ENCODE assay signal across 21 mouse cellular contexts in the genomic region with DNA sequence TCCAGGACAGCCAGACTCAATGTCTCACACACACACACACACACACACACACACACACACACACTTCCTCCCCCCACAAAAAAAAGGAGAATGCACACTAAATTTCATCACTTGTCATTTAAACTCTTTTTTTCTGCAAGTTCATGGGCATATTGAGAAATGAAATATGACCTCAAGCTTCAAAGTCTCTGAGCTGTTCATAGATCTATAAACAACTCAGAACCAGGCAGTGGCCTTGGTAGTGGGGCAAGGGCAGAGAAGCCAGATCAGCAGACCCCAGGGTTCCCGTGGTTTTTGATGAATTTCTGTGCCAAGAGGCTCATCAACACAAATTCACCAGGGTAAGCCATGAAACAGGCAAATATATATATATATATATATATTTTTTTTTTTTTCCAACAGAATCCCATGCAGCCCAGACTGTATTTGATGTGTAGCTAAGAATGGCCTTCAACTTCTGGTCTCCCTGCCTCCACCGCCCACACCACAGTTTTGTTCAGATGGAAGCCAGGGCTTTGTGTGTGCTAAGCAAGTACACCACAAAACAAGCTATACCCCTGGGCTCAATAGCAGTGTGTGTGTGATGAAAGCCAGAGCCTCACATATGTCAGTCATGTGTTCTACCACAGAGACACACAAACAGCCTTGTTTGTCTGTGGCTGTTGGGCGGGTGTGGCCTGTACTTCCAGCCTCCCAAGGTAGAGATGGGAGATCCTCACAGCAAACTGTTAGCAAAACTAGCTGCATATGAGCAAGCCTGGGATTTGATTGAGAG. TPM values are rescaled to one million over a fixed set of nuclear protein-coding genes. Genes with fewer than 3 reads are reported as not detected.
DNase-seq lines count a peak whose midpoint lies in the region; ATAC-seq and TF ChIP-seq lines count a peak whose summit lies in the region.
"Had no signal": no experiment of that assay in that cellular context is flagged by ENCODE, and none has a peak within 500 bp of the region (broad histone marks: within the 10 kb centered on the region; RNA-seq: fewer than 3 reads in every experiment).

No protein-coding gene starts in this region.

- H3K4me2 ChIP-seq in heart, postnatal 0 days (ENCODE audit: low read depth, low read length), result no peak overlapping the region
- no peak overlapping the region for H3K4me2 ChIP-seq in embryonic facial prominence, embryonic 13.5 days
- H3K4me2 ChIP-seq: hindbrain, embryonic 13.5 days; lung, embryonic 14.5 days had no signal

- TF ChIP-seq POLR2A in cerebellum, adult 2 months (IDR thresholded peaks at IDR 0.05; ENCODE audit: borderline replicate concordance, insufficient read depth, low read length), result no peak

- no peaks in the 10 kb centered on the region for H3K36me3 ChIP-seq in heart, postnatal 0 days (replicated peaks; ENCODE audit: control insufficient read depth, insufficient read depth, low read length)
- H3K36me3 ChIP-seq in heart, embryonic 10.5 days, result no peaks in the 10 kb centered on the region
- H3K36me3 ChIP-seq in embryonic facial prominence, embryonic 13.5 days, result no peaks in the 10 kb centered on the region
- H3K36me3 ChIP-seq: hindbrain, embryonic 13.5 days; midbrain, embryonic 10.5 days had no signal

- no peak overlapping the region for H3K4me3 ChIP-seq in heart, postnatal 0 days (ENCODE audit: low read depth, low read length)
- no peak overlapping the region for H3K4me3 ChIP-seq in heart, embryonic 10.5 days
- H3K4me3 ChIP-seq in embryonic facial prominence, embryonic 13.5 days, result no peak overlapping the region
- H3K4me3 ChIP-seq in cerebellum, adult 2 months (replicated peaks; ENCODE audit: insufficient read depth, low read depth, low read length), result no peak overlapping the region
- H3K4me3 ChIP-seq: hindbrain, embryonic 13.5 days; midbrain, embryonic 10.5 days had no signal

- no peak overlapping the region for H3K9ac ChIP-seq in heart, postnatal 0 days (replicated peaks; ENCODE audit: low read depth, low read length)
- H3K9ac ChIP-seq in embryonic facial prominence, embryonic 13.5 days, result no peak overlapping the region
- H3K9ac ChIP-seq: hindbrain, embryonic 13.5 days; lung, embryonic 14.5 days had no signal

- 67% methylated on average over 3 of the region's 3 CpGs for WGBS in heart, postnatal 0 days
- 80% methylated on average over 3 of the region's 3 CpGs for WGBS in heart, embryonic 10.5 days
- WGBS in embryonic facial prominence, embryonic 13.5 days, result 65% methylated on average over 3 of the region's 3 CpGs
- 79% methylated on average over 3 of the region's 3 CpGs for WGBS in cerebellum, adult 2 months

- peak; percentile 57 for DNase-seq in adrenal gland, adult 2 months
- no peak for DNase-seq in adrenal gland, postnatal 4 days (ENCODE audit: low spot score in 2 of 2)
- DNase-seq in heart, postnatal 0 days (ENCODE audit: low spot score), result no peak
- no peak for DNase-seq in heart, embryonic 10.5 days (ENCODE audit: low spot score)
- DNase-seq in embryo, embryonic 9.5 days (ENCODE audit: extremely low spot score), result no peak
- no peak for DNase-seq in cerebellum, adult 2 months
- DNase-seq: cerebellum, adult 11-12 months; gastrocnemius, postnatal 25 days; kidney, adult 8-10 months; kidney, postnatal 14 days; lung, embryonic 14.5 days; lung, postnatal 4 days; retina, postnatal 1 day; right cerebral cortex, postnatal 4 days had no signal

- ATAC-seq in heart, postnatal 0 days (ENCODE audit: insufficient read depth, low read depth), result no peak
- no peak for ATAC-seq in embryonic facial prominence, embryonic 13.5 days (ENCODE audit: insufficient number of reproducible peaks, insufficient read depth, low FRiP score, low TSS enrichment, low read depth)
- ATAC-seq: forebrain, embryonic 16.5 days; inflammation-experienced regulatory T-cells, adult 6 months had no signal

- H3K4me1 ChIP-seq in heart, postnatal 0 days (ENCODE audit: control insufficient read depth, insufficient read depth), result peaks cover 17% of the 10 kb centered on the region
- peaks cover 8% of the 10 kb centered on the region for H3K4me1 ChIP-seq in heart, embryonic 10.5 days
- peaks cover 5% of the 10 kb centered on the region for H3K4me1 ChIP-seq in embryonic facial prominence, embryonic 13.5 days
- no peaks in the 10 kb centered on the region for H3K4me1 ChIP-seq in cerebellum, adult 2 months (ENCODE audit: control insufficient read depth, insufficient read depth, low read length)
- H3K4me1 ChIP-seq: hindbrain, embryonic 13.5 days had no signal

- TF ChIP-seq CTCF in heart, postnatal 0 days (IDR thresholded peaks at IDR 0.05; ENCODE audit: low read depth), result no peak
- no peak for TF ChIP-seq CTCF in cerebellum, adult 2 months (IDR thresholded peaks at IDR 0.05; ENCODE audit: borderline replicate concordance, insufficient read depth, low read depth, low read length)

- H3K27me3 ChIP-seq in heart, postnatal 0 days (ENCODE audit: control insufficient read depth, insufficient read depth, low read length), result no peaks in the 10 kb centered on the region
- H3K27me3 ChIP-seq in heart, embryonic 10.5 days (ENCODE audit: insufficient read depth, poor library complexity, severe bottlenecking), result no peaks in the 10 kb centered on the region
- no peaks in the 10 kb centered on the region for H3K27me3 ChIP-seq in embryonic facial prominence, embryonic 13.5 days
- no peaks in the 10 kb centered on the region for H3K27me3 ChIP-seq in cerebellum, adult 2 months (ENCODE audit: control insufficient read depth, insufficient read depth, low read length)
- H3K27me3 ChIP-seq: CH12.LX; hindbrain, embryonic 13.5 days had no signal

- peak overlapping the region; percentile 88 for H3K27ac ChIP-seq in heart, postnatal 0 days (ENCODE audit: low read depth)
- no peak overlapping the region for H3K27ac ChIP-seq in heart, embryonic 10.5 days
- H3K27ac ChIP-seq in embryonic facial prominence, embryonic 13.5 days, result 0 out of 2 replicates have a peak overlapping the region, but pooled peaks have one; percentile 7
- no peak overlapping the region for H3K27ac ChIP-seq in cerebellum, adult 2 months (ENCODE audit: insufficient read depth, low read length)
- H3K27ac ChIP-seq: hindbrain, embryonic 13.5 days; midbrain, embryonic 10.5 days; stomach, postnatal 0 days had no signal

- no peak for TF ChIP-seq EP300 in heart, postnatal 0 days (IDR thresholded peaks at IDR 0.05; ENCODE audit: low read depth)

- H3K9me3 ChIP-seq in heart, postnatal 0 days (replicated peaks; ENCODE audit: control insufficient read depth, low read length), result 0 out of 2 replicates have a peak, but pooled peaks cover 5% of the 10 kb centered on the region
- H3K9me3 ChIP-seq in heart, embryonic 10.5 days, result no peaks in the 10 kb centered on the region
- H3K9me3 ChIP-seq in embryonic facial prominence, embryonic 13.5 days, result no peaks in the 10 kb centered on the region
- H3K9me3 ChIP-seq: hindbrain, embryonic 13.5 days; midbrain, embryonic 10.5 days had no signal

RNA-seq across cellular contexts. Expression of a gene that starts 27.8 kb away (rescaled TPM):
- total RNA-seq in adrenal gland, adult 2 months (2021), result 100 to 1,000 TPM; 119 to 164 TPM
- 61.7 and 78.7 TPM in 2 replicates for polyA plus RNA-seq in adrenal gland, adult 2 months (2012; rRNA removed)
- 100 to 1,000 TPM; 195 to 200 TPM for total RNA-seq in adrenal gland, postnatal 4 days (2021)
- total RNA-seq in heart, postnatal 0 days (2014; rRNA removed; ENCODE audit: low replicate concordance), result 84.1 and 115 TPM in 2 replicates
- 42.8 and 45.2 TPM in 2 replicates for polyA plus RNA-seq in heart, postnatal 0 days (2015; fragmentation: Nextera tagmentation; extraction: Ambion mirVana)
- polyA plus RNA-seq in heart, embryonic 10.5 days (2016; fragmentation: Nextera tagmentation; extraction: Ambion mirVana), result 30.9 and 33.1 TPM in 2 replicates
- polyA plus RNA-seq in embryonic facial prominence, embryonic 13.5 days (2015; fragmentation: Nextera tagmentation; extraction: Ambion mirVana), result 48.4 and 51.3 TPM in 2 replicates
- polyA plus RNA-seq in cerebellum, adult 2 months (2012; rRNA removed), result 39.8 and 41.3 TPM in 2 replicates

Comparison
In these comparisons a context has a peak if more than half of its experiments do, and no peak if none do; other contexts are left out.
1. H3K27ac ChIP-seq: peak in heart, postnatal 0 days (single experiment) and embryonic facial prominence, embryonic 13.5 days (single experiment); none in heart, embryonic 10.5 days (single experiment) and cerebellum, adult 2 months (single experiment).